Mouse (Mus musculus) heart, embryonic 12.5 days (tissue): ENCODE measurements around the gene Nbea. TPM values are rescaled to one million over a fixed set of nuclear protein-coding genes. Genes with fewer than 3 reads are reported as not detected.

Source experiments
- ATAC-seq: fragments of 200-750 bp; cut with Nextera tagmentation; 2 replicates; pipeline ENCODE4 v1.8.0; 2017; ENCODE audit warnings: moderate TSS enrichment, moderate library complexity; ENCODE audit not compliant: insufficient number of reproducible peaks, low FRiP score
- H3K27ac ChIP-seq: fragments of 300-500 bp; sonication (generic); 2 replicates; pipeline ENCODE4 v1.5.1; 2016; ENCODE audit warnings: mild to moderate bottlenecking, moderate library complexity; ENCODE audit not compliant: poor library complexity, severe bottlenecking
- H3K27me3 ChIP-seq: fragments of 300-500 bp; sonication (generic); replicated peaks from 2 replicates; pipeline ENCODE4 v1.6.1; 2016; ENCODE audit warnings: mild to moderate bottlenecking, moderate library complexity
- H3K36me3 ChIP-seq: fragments of 300-500 bp; sonication (generic); 2 replicates; pipeline ENCODE4 v1.6.1; 2016; ENCODE audit warnings: mild to moderate bottlenecking, moderate library complexity
- H3K4me1 ChIP-seq: fragments of 300-500 bp; sonication (generic); replicated peaks from 2 replicates; pipeline ENCODE4 v1.6.1; 2016; ENCODE audit warnings: mild to moderate bottlenecking
- H3K4me2 ChIP-seq: fragments of 300-500 bp; sonication (generic); 2 replicates; pipeline ENCODE4 v1.6.1; 2016; ENCODE audit warnings: mild to moderate bottlenecking, moderate library complexity
- H3K4me3 ChIP-seq: fragments of 300-500 bp; sonication (generic); 2 replicates; pipeline ENCODE4 v1.5.1; 2016; ENCODE audit warnings: mild to moderate bottlenecking
- H3K9ac ChIP-seq: fragments of 300-500 bp; sonication (generic); 2 replicates; pipeline ENCODE4 v1.6.1; 2016; ENCODE audit warnings: mild to moderate bottlenecking, moderate library complexity
- H3K9me3 ChIP-seq: fragments of 300-500 bp; sonication (generic); replicated peaks from 2 replicates; pipeline ENCODE4 v1.6.1; 2016; ENCODE audit warnings: mild to moderate bottlenecking, moderate library complexity
- WGBS: fragments of 180-500 bp; shearing (Covaris S2); methylation state at CpG from one replicate; pipeline ENCODE4 v1.1.7; 2016; 5-methylcytosine and 5-hydroxymethylcytosine counted together
- polyA plus RNA-seq: library from polyadenylated mRNA; unstranded; fragments of >200 nt; fragmentation: Nextera tagmentation; extraction: Ambion mirVana; gene quantifications from 2 replicates; pipeline ENCODE4 v1.2.1, GENCODE M21; 2016

The Nbea gene
- polyA plus RNA-seq, 1 experiment from 2014 or later, result 10.8 TPM

DNA sequence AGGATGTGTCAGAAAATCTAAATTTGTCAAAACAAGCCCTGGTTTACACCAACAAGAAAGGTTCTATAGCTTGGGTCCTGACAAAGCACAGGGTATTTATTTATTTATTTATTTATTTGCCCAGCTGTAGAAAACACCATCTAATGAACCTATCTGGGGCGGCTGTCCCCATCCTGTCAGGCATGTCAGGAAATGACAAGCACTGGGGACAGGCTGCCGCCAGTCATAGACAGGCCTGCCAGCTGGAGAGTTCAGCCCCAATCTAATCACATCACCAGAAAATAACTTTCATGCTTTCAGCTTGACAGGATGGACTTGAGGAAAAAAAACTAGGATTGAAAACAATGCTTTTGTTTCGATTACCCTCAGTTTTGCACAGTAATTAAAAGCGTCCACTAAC, 440.8 kb downstream of the Nbea start:
- H3K4me2 ChIP-seq, result no peak overlapping the region
- no peak overlapping the region for H3K4me3 ChIP-seq
- no peaks in the 10 kb centered on the region for H3K36me3 ChIP-seq
- no peak for ATAC-seq
- 47% methylated on average over 4 of the region's 4 CpGs for WGBS
- no peak overlapping the region for H3K27ac ChIP-seq
- no peaks in the 10 kb centered on the region for H3K9me3 ChIP-seq
- no peaks in the 10 kb centered on the region for H3K27me3 ChIP-seq
- no peak overlapping the region for H3K9ac ChIP-seq
- peaks cover 8% of the 10 kb centered on the region; the same call in 1 of the 2 replicates for H3K4me1 ChIP-seq

DNA sequence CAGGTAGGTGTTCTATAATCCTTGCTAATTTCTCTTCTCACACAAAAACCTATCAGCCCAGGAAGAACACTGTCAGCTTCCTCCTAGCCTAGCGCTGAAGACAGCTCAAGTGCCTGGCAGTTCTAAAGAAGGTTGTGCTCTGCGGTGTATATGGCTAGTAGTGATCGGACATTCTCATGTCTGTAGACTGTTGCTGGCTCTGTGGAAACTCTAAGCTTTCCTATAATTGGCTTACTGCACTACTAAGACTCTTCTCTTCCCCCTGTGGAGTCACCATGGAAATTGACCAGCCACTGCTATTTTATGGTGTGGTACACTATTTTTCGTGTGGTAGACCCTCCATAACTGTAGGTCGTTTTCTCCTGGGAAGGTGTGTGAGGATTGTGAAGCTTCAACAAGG, 441.3 kb downstream of the Nbea start:
- ATAC-seq, result no peak
- 65% methylated on average over 5 of the region's 5 CpGs for WGBS
- H3K27me3 ChIP-seq, result no peaks in the 10 kb centered on the region

DNA sequence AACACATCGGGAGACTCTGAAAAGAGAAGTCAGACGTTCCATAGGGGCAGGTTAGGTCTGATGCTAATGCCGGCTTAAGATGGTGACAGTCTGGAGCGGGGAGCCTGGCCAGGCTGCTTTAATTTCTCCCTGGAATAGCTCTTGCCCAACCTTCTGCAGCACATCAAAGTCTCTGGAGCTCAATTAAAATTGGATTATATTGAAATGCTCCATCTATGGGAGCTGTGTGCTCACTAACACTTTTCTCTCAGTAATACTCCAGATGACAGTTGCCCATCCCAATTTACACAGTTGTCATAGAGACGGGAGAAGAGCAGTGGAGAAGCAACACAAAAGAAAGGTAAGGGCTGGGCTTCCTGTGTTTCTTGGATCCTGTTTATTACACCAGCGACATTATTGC, 442.1 kb downstream of the Nbea start:
- no peak overlapping the region for H3K9ac ChIP-seq
- peaks cover 8% of the 10 kb centered on the region; the same call in 1 of the 2 replicates for H3K4me1 ChIP-seq
- no peak overlapping the region for H3K4me2 ChIP-seq
- H3K27me3 ChIP-seq, result no peaks in the 10 kb centered on the region
- no peak overlapping the region for H3K4me3 ChIP-seq
- H3K9me3 ChIP-seq, result no peaks in the 10 kb centered on the region
- H3K36me3 ChIP-seq, result no peaks in the 10 kb centered on the region
- no peak for ATAC-seq
- H3K27ac ChIP-seq, result no peak overlapping the region
- 70% methylated on average over 6 of the region's 6 CpGs for WGBS

More for the DNA sequence above, 441.3 kb downstream of the Nbea start:
- H3K9me3 ChIP-seq, result no peaks in the 10 kb centered on the region
- H3K4me1 ChIP-seq, result peaks cover 8% of the 10 kb centered on the region; the same call in 1 of the 2 replicates
- no peak overlapping the region for H3K4me3 ChIP-seq
- H3K9ac ChIP-seq, result no peak overlapping the region
- no peaks in the 10 kb centered on the region for H3K36me3 ChIP-seq
- no peak overlapping the region for H3K27ac ChIP-seq
- no peak overlapping the region for H3K4me2 ChIP-seq

DNA sequence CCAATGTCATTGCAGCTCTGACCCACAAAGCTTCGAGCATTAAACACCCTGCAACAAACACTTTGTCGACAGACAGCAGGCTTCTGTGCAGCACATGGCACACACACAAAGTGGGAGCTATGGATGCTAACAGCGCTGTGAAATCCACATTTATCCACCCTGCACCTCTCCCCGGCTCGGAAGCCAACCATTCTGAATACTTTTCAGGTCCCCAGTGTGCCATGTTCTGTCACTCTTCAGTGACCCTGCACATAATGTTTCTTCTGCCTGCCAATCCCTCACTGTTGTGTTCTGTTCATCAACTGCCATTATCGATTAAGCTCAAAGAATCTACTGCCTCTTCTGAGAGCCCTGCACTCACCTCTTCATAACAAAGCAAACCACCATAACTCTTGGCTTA, 449.8 kb downstream of the Nbea start:
- no peaks in the 10 kb centered on the region for H3K36me3 ChIP-seq
- no peak overlapping the region for H3K4me2 ChIP-seq
- no peak for ATAC-seq
- no peaks in the 10 kb centered on the region for H3K4me1 ChIP-seq
- no peak overlapping the region for H3K4me3 ChIP-seq
- no peak overlapping the region for H3K27ac ChIP-seq
- no peaks in the 10 kb centered on the region for H3K9me3 ChIP-seq
- H3K9ac ChIP-seq, result no peak overlapping the region
- no peaks in the 10 kb centered on the region for H3K27me3 ChIP-seq
- 86% methylated on average over 6 of the region's 6 CpGs for WGBS

DNA sequence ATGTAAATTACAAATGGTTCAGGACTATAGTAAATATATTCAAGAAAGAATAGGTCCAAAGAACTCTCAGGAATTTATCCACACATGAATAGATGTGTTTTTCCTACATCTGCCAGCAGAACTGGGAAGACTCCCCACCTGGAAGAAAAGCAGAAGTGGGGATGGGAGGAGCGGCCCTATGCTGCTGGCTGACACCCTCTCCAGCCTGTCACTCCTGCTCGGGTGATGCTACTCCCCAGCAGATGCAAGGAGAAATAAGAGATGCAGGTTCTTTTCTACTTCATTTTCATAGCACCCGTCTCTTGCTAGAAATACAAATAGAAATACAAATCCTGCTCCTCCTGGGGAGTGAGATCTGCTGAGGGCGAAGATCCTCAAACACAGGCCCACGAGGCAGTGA, 453.0 kb downstream of the Nbea start:
- Histone ChIP-seq H3K4me3 (no peak overlapping the region), H3K27ac (no peak overlapping the region), H3K9ac (no peak overlapping the region), H3K4me1 (no peaks in the 10 kb centered on the region), H3K9me3 (no peaks in the 10 kb centered on the region), H3K36me3 (no peaks in the 10 kb centered on the region), H3K4me2 (no peak overlapping the region), H3K27me3 (no peaks in the 10 kb centered on the region)
- no peak for ATAC-seq
- 64% methylated on average over 5 of the region's 5 CpGs for WGBS

DNA sequence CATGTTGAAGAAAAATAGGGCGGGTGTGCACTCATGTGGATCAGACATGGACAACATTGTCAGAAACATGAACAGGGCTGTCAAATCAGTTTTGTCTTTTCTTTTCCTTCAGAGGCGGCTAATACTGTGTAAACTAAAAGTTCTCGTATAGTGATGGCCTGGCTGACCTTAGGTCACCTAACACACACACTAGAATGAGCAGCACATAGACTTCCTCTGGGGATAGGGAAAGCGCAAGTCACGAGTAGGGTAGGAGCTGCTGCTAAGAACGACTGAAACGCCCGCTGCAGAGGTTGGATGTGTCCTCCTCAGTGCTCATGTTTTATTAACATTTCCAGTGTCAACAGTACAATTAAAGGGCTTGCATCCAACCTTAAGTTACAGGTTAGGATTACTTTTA, 453.4 kb downstream of the Nbea start:
- Histone ChIP-seq H3K9me3 (no peaks in the 10 kb centered on the region), H3K27ac (no peak overlapping the region), H3K4me1 (no peaks in the 10 kb centered on the region), H3K4me3 (no peak overlapping the region), H3K4me2 (no peak overlapping the region), H3K27me3 (no peaks in the 10 kb centered on the region), H3K9ac (no peak overlapping the region), H3K36me3 (no peaks in the 10 kb centered on the region)
- no peak for ATAC-seq
- 67% methylated on average over 8 of the region's 8 CpGs for WGBS

DNA sequence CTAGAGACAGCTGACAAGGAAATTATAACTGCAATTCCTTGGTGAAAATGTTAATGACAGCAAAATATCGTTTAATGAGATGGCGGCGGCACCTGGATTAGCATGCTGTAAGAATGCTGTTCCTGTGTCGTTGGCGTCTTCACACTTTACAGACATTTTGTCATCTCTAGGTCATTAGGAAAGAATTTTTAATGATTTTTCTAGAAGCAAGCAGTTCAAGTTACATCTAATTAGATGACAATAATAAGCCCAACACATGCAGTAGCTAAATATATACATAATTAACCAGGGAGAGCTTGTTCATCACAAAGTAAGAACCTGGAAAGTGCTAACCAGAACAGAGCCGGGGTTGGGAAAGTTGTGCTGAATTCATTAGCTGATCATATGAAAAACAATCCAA, 469.2 kb downstream of the Nbea start:
- no peak overlapping the region for H3K4me3 ChIP-seq
- 86% methylated on average over 6 of the region's 6 CpGs for WGBS
- no peaks in the 10 kb centered on the region for H3K9me3 ChIP-seq
- H3K9ac ChIP-seq, result no peak overlapping the region
- H3K27me3 ChIP-seq, result no peaks in the 10 kb centered on the region
- ATAC-seq, result no peak
- no peak overlapping the region for H3K27ac ChIP-seq
- peaks cover 7% of the 10 kb centered on the region; the same call in 1 of the 2 replicates for H3K36me3 ChIP-seq
- H3K4me1 ChIP-seq, result peaks cover 8% of the 10 kb centered on the region; the same call in 1 of the 2 replicates
- H3K4me2 ChIP-seq, result no peak overlapping the region

DNA sequence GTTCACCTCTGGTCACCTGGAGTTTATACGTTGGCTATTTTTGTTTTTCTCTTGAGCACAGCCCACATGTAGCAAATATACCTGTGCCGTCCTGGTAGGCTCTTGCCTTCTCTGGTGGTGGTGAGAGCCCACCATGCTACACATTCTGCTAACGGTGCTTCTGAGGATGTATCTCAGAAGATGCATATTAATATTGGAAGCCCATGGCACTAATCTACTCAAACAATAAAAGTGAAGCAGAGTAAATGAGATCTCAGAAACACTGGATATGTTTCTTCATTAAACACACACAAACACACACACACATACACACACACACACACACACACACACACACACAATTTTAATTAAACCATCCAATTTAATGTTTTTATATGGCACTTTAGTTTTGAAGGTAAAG, 469.6 kb downstream of the Nbea start:
- ATAC-seq, result no peak
- no peaks in the 10 kb centered on the region for H3K9me3 ChIP-seq
- no peak overlapping the region for H3K9ac ChIP-seq
- H3K27me3 ChIP-seq, result no peaks in the 10 kb centered on the region
- WGBS, result 82% methylated on average over 3 of the region's 3 CpGs
- H3K4me3 ChIP-seq, result no peak overlapping the region
- H3K4me1 ChIP-seq, result peaks cover 8% of the 10 kb centered on the region; the same call in 1 of the 2 replicates
- H3K27ac ChIP-seq, result no peak overlapping the region
- no peak overlapping the region for H3K4me2 ChIP-seq
- peaks cover 9% of the 10 kb centered on the region for H3K36me3 ChIP-seq

DNA sequence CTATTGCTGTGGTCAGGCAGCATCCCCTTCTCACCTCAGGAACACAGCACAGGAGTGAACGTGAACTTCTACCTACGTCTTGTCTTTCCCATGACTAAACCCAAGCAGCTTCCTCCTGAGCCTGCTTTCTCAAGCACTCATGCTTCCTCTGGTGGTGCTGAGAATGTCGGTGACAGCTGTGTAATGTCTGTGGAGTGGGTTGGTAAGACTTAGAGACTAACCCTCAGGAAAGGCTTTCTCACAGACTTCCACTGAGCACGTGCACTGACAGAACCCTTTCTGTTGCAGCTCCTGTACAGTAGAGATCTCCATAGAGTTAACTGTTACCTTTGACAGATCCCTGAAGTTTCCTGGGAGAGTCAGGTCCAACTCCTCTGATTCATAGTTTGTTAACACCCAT, 473.2 kb downstream of the Nbea start:
- WGBS, result 76% methylated on average over 4 of the region's 4 CpGs
- ATAC-seq, result no peak

DNA sequence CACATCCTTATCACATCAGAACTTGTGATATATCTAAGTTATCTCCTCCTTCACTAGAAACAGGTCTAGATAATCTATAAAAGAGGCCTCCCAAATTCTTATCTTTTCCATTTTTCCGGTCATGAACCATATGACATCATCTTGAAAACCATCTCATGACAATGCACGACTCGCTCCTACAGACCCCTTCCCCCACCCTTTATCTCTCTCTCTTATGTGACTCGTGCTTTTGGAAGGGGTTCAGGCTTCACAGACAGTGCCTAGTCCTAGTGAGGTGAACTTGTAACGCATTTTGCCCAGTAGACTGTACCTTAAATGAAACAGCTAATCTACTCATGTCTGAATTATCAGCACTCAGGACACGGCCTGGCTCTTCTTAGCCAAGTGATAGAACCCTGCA, 481.9 kb downstream of the Nbea start:
- Histone ChIP-seq H3K27me3 (no peaks in the 10 kb centered on the region), H3K27ac (no peak overlapping the region), H3K9ac (no peak overlapping the region), H3K4me3 (no peak overlapping the region), H3K9me3 (no peaks in the 10 kb centered on the region), H3K36me3 (no peaks in the 10 kb centered on the region), H3K4me1 (peaks cover 8% of the 10 kb centered on the region), H3K4me2 (no peak overlapping the region)
- 22% methylated on average over 6 of the region's 6 CpGs for WGBS
- ATAC-seq, result no peak

More for the DNA sequence above, 473.2 kb downstream of the Nbea start:
- H3K4me2 ChIP-seq, result no peak overlapping the region
- H3K27ac ChIP-seq, result no peak overlapping the region
- H3K9ac ChIP-seq, result no peak overlapping the region
- peaks cover 10% of the 10 kb centered on the region for H3K36me3 ChIP-seq
- H3K27me3 ChIP-seq, result no peaks in the 10 kb centered on the region
- no peak overlapping the region for H3K4me3 ChIP-seq
- H3K9me3 ChIP-seq, result no peaks in the 10 kb centered on the region
- no peaks in the 10 kb centered on the region for H3K4me1 ChIP-seq

DNA sequence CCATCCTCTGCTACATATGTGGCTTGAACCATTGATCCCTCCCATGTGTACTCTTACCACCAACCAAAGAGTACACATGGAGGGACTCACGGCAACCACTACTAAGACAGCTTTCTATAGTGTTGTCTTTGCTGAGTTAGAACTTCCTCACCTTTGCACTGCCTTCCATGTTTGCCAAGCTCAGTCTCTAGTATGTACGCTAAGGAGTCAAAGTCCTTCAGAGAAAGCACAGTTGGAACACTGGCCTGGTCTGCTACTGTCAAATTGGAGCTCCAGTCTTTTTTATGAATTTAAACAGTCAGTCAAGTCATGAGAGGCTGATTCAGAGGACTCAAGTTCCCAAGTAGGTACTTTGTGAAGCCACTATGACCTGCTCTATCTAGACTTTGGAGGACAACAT, 486.3 kb downstream of the Nbea start:
- H3K9ac ChIP-seq, result no peak overlapping the region
- WGBS, result 86% methylated on average over 2 of the region's 2 CpGs
- H3K4me1 ChIP-seq, result peaks cover 11% of the 10 kb centered on the region
- 0 out of 2 replicates have a peak, but pooled peaks cover 5% of the 10 kb centered on the region for H3K36me3 ChIP-seq
- ATAC-seq, result no peak
- H3K4me3 ChIP-seq, result no peak overlapping the region
- H3K27me3 ChIP-seq, result no peaks in the 10 kb centered on the region
- no peaks in the 10 kb centered on the region for H3K9me3 ChIP-seq
- H3K27ac ChIP-seq, result no peak overlapping the region
- H3K4me2 ChIP-seq, result no peak overlapping the region

DNA sequence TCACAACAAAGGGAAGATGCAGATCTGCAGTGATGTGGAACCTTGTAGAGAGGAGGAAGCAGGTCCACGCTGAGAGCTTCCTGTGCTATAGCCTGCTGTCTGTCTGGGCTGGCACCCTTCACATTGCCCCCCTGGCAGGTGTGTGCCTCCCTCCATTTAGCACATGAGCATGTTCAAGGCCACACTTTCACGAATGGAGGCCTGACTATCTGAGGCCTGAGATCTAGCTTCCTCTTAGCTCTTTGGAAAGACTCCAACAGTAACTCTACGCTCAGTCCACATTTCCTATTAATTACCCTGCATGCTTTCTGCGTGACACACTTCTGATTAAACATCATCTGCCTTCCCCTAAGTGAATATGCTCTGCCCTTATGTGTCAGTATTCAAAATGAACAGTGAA, 490.4 kb downstream of the Nbea start:
- Histone ChIP-seq H3K27ac (no peak overlapping the region), H3K4me3 (no peak overlapping the region), H3K27me3 (no peaks in the 10 kb centered on the region), H3K4me1 (peaks cover 4% of the 10 kb centered on the region; the same call in 1 of the 2 replicates), H3K9me3 (no peaks in the 10 kb centered on the region), H3K4me2 (no peak overlapping the region), H3K9ac (no peak overlapping the region), H3K36me3 (0 out of 2 replicates have a peak, but pooled peaks cover 5% of the 10 kb centered on the region)
- no peak for ATAC-seq
- WGBS, result 36% methylated on average over 4 of the region's 4 CpGs
